Mouse (Mus musculus): Measurements from ENCODE around the gene Olfr9.
"Not testable (repeated sequence)": the region's sequence is repeated elsewhere in the genome, so short reads cannot be mapped to it uniquely, and the experiment has no call there.

The Olfr9 gene

GRCm38 (mm10) chr10:128989131-128989530 lies at the start of gene Olfr9:
Olfr9 (plus strand) TSS chr10:128989431.
- not testable (repeated sequence) for DNase-seq

DNA sequence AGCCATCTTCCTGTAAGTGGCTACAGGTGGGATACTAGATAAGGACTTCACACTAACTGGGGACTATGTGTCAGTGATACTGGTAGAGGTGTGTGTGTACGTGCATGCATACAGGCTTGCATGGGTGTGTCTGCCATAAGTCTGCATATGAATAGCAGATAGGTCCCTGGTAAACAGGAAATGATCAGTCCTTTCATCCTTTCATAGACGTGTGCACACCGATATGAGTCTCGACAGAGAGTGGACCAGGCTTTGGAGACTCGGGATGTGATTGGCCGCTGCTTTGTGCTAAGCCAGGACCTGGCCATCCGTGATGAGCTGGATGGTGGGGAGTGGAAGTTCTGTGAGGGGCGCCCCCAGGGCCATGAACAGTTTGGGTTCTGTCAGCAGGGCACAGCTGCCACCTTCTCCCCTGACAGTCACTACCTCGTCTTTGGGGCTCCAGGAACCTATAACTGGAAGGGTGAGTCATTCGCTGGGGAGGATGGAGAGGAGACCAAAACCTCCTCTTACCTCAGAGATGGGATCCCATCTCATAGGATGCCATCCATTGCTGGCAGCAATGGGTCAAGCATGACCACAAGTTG lies 48.7 kb upstream of the Olfr9 start:
- no peak for DNase-seq

DNA sequence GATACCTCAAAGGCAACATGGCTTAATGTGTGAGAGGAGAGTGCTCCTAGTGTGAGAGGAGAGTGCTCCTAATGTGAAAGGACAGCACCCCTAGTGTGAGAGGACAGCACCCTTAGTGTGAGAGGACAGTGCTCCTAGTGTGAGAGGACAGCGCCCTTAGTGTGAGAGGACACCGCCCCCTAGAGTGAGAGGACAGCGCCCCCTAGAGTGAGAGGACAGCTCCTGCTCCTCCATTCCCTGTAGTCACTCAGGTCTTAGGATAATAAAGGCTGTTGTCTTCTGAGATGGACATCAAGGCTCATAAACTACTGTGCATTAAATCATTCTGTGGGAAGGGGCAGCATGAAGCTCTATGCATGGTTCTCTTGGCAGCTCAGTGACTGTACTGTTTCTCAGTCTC lies 43.6 kb upstream of the Olfr9 start:
- peak; percentile 28 to 34 for DNase-seq

- DNase-seq: no peak
These were observed 41.7 kb upstream of the Olfr9 start for GRCm38 (mm10) chr10:128947496-128947895.

GRCm38 (mm10) chr10:128950208-128950887 lies 38.9 kb upstream of the Olfr9 start:
- DNase-seq: no peak

GRCm38 (mm10) chr10:128958340-128958739 lies 30.9 kb upstream of the Olfr9 start:
- DNase-seq: no peak

DNA sequence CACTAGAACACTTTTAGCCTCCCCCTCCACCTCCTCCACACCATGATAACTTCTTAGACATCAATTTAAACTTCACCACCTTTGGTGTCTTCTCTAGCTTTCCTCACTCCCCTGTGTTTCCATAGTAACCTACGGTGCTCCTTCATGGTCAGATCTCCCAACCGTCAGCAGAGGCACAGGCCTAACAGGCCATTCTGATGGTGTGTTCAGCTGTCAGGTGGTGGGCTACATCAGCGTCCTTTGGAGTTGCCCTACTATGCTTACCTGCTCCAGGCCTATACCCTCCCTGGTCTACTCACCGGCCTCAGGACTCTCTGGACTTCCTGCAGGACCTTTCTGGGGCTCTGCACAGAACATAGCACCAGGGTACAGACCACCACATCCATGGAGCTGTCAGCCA lies 29.1 kb upstream of the Olfr9 start:
- no peak for DNase-seq

GRCm38 (mm10) chr10:128960590-128961584 lies 28.3 kb upstream of the Olfr9 start, which contains the start of gene Mettl7b:
Mettl7b (minus strand) TSS chr10:128960988.
- DNase-seq: no peak

DNA sequence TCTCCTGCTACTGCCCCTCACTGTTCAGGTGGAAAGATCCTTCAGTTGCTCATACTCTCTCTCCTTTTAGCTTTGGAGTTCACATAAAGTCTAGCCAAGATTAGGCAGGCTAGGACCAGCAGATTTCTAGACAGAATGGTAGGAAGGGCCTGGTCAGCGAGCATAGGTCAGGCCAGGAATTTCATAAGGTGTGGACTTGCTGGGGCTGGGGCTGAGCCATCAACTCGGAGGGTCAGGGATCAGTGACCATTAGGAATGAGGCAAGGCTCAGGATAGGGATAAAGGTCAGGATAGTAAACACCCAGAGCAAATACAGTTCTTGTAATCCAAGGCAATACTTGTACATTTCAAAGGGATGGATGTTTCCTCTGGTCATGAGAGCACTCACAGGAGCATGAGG lies 24.3 kb upstream of the Olfr9 start:
- DNase-seq: no peak

GRCm38 (mm10) chr10:128965871-128966270 lies 23.4 kb upstream of the Olfr9 start:
- DNase-seq: no peak

- no peak for DNase-seq
These were observed 20.9 kb upstream of the Olfr9 start for GRCm38 (mm10) chr10:128968341-128968749.

DNA sequence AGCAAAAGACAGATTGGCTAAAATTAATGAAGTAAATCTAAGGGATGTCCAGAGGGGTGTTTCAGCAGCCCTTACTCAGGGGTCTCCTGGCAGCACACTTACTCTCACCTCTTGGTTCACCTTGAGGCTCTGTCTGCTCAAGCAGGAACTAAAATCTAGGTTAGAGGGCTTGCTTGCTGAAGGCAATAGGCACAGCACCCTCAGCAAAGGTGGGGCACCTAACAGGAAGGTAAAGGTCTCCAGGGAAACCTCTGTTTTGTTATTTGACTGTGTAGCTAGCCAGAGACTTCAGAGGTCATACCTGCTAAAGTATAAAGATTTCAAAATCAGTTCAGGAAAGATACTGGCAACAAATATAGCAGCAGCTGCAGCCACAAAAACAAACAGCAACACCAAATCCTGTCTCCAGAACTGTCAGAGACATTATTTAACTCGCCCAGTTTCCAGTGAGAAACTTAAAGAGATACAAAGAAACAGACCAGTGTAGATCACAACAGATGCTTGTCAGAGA lies 18.4 kb upstream of the Olfr9 start:
- no peak for DNase-seq

DNA sequence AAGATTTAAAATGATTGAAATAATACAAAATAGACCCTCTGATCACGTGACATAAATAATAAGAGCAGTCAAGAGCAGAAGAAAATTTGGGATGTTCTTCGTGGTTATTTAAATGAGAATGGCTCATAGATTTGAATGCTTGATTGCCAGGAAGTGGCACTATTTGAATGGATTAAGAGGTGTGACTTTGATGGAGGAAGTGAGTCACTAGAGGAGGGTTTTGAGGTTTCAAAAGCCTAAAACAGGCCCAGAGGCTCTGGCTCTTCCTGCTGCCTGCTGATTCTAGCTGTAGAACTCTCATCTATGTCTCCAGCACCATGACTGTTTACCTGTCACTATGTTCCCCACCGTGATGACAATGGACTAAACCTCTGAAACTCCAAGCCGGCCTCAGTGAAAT lies 16.4 kb upstream of the Olfr9 start:
- no peak for DNase-seq

DNA sequence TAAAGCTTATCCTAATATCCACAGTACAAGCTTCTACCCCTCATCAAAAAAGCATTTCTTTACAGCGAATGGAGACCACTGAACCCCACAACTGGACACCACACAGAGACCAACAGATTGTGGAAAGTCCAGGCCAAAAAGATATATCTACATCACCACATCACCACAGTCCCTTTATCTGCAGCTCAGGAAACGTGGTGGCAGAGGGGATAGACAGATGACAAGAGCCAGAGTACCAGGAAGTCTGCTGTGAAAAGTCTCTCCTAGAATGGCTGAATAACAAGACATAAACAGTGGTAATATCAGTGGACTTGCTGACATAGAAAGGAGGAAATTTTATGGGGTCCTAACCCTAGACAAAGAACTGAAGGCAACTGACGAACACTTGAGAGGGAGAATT lies 12.8 kb upstream of the Olfr9 start:
- DNase-seq: no peak

DNA sequence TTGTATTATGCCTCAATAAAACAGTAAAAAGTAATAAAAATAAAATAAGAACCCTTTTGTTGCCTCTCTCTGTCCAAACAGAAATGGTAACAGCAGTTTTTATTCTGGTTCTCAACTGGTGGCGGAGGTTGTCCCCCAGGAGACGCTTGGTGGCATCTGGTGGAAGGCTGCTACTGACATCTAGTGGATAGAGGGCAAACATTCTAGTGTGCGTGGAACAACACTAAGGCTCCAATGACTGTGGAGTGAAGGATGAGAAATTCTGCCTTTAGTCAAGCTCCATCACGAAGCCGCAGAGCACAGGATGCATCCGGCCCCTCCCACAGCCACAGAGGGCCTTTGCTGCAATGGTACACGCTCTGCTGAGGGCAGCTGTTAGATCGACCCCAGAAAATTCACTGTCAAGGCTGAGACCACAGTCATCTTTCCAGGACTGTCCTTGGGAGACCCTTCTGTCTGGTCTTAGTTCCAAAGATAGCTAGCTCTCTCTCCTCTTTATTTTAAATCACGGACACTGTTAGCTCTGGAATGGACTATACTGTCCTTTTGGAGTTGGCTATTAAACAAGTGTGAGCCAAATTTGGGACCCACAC lies 11.6 kb upstream of the Olfr9 start:
- DNase-seq: peak; percentile 4 to 7

DNA sequence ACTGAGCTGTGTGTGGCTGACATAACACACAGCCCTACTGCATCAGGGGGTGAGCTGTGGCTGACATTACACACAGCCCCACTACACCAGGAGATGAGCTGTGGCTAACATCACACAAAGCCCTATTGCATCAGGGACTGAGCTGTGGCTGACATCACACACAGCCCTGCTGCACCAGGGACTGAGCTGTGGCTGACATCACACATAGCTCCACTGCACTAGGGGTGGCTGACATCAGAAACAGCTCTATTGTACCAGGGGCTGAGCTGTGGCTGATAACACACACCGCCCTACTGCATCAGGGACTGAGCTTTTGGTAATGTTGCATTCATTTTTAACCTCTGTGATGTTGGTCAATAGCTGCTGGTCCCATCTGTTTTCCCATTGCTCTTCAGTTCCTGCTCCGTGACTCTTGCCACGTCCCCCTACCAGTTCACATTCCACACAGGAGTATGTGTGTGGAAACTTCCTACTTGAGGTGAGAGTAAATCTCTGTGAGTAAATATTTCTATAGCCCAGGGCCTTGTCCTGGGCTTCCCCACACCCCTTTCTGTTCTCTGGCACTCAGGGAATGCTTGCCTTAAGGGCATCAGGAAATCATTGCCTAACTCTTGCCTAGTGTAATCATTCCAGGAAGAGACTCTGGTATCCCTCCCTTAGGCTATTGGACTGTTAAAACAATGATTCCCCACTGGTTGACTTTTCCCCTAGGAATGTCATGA lies 8.4 kb upstream of the Olfr9 start:
- no peak for DNase-seq

- DNase-seq: not testable (repeated sequence)
These were observed 1.1 kb downstream of the Olfr9 start for GRCm38 (mm10) chr10:128990129-128990850.

GRCm38 (mm10) chr10:128990994-128991393 lies 1.8 kb downstream of the Olfr9 start:
- DNase-seq: no peak

DNA sequence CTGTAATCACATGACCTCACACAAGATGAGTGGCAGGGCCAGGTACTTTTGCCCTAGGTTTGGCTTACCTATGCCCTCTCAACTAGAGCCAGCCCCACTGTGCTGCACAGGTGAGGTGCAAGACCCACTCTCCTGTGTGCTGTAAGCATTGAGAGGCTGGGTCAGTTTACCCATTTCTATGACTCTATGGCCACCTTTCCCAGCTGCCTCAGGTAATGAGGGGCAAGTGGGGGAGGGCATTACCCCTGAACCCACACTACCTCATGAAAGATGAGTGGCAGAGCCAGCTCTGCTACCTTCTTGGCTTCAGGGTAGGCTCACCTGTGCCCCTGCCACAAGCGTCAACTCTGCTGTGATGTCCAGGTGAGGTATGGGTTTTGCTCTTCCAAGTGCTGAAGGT lies 6.6 kb downstream of the Olfr9 start:
- no peak for DNase-seq

GRCm38 (mm10) chr10:128996523-128997040 lies 7.4 kb downstream of the Olfr9 start:
- no peak for DNase-seq

All from B cell, adult 2 months (primary cell).